Mouse (Mus musculus) ovary, postnatal 10 days (tissue): ENCODE data around the gene Kpna7.
"Not testable (repeated sequence)": the region's sequence is repeated elsewhere in the genome, so short reads cannot be mapped to it uniquely, and the experiment has no call there.

Experiments
- DNase-seq: peaks from one replicate; pipeline ENCODE4 v3.0.0; 2022; ENCODE audit warnings: low spot score

Gene Kpna7

DNA sequence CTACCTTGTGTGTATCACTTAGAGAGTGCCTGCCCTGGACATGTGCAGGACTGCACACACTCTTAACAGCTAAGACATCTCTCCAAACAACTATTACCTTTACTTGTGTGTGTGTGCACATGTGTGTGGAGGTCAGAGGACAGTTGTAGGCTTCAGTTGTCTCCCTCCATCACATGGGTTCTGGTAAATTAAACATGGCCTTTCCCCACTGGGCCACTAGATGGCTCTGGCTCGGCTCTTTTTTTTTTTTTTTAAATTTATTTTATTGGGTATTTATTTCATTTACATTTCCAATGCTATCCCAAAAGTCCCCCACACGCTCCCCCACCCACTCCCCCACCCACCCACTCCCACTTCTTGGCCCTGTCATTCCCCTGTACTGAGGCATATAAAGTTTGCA, 67.1 kb downstream of the Kpna7 start:
- not testable (repeated sequence) for DNase-seq

DNA sequence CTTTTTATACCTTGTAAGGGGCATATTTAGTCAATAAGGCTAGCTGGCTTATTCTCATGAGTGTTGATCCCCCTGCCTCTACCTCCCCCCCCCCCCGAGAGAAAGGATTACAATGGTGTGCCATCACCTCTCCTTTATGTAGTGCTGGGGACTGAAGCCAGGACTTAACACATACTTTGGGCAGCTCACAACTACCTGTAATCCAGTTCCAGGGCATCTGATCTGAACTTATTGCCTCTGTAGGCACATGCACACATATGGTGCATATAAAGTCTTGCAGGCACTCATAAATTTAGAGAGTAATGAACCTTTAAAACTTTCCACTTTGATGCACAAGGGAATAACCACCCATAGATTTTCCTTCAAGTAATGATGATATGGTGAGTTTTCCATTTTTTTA, 69.6 kb downstream of the Kpna7 start:
- DNase-seq: no peak

GRCm38 (mm10) chr5:145008878-145009659, 74.8 kb downstream of the Kpna7 start:
- no peak for DNase-seq

GRCm38 (mm10) chr5:145005596-145005995, 78.2 kb downstream of the Kpna7 start:
- DNase-seq: no peak

DNA sequence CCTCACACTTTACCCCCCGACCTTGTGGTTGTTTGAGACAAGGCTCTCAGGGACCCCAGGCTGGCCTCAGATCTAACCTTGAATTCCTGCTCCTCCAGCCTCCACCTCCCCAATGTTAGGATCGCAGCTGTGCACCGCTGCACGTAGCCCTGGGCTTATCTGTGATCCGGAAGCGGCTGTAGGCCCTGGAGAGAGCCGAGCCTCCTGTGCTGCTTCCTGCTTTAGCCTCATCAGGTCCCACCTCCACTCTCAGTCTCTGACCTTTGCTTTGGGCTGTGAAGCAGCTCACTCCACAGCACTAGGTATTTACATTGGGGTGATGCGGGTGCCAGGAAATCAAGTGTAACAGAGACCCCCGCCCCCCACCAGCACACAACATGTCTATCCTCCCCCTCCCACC, 79.3 kb downstream of the Kpna7 start:
- no peak for DNase-seq

DNA sequence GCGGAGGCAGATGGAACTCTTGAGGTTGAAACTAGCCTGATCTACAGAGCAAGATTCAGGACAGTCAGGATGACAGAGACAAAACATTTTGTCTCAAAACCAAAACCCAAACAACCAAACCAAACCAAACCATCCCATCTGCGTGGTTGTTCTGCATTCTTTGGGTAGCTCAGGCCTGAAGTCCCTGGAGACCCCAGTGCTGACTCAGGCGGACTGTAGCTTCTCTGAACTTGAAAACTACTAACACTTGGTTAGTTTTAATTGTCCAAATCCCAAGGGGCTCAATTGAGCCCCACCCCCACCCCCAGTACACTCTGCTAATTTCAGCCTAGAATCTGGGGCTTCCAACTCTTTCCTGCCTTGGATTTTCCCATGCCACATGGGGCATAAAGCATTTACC, 80.5 kb downstream of the Kpna7 start:
- no peak for DNase-seq

DNA sequence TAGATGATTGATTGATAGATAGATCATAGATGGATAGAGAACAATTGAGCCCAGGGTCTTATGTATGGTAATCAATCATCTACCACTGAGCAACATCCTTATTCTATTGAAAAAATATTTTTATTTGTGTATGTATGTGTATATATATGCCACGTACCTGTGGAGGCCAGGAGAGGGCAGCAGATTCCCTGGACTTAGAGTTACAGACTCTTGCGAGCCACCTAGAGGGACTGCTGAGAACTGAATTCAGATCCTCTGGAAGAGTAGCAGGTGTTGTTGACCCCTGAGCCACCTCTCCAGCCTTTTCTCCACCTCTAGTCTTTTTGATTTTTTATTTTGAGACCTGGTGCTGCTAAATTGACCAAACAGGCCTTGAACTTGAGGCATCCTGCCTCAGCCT, 85.3 kb downstream of the Kpna7 start:
- DNase-seq: no peak

- DNase-seq: no peak
Observed at GRCm38 (mm10) chr5:144990481-144990880, 93.3 kb downstream of the Kpna7 start.

DNA sequence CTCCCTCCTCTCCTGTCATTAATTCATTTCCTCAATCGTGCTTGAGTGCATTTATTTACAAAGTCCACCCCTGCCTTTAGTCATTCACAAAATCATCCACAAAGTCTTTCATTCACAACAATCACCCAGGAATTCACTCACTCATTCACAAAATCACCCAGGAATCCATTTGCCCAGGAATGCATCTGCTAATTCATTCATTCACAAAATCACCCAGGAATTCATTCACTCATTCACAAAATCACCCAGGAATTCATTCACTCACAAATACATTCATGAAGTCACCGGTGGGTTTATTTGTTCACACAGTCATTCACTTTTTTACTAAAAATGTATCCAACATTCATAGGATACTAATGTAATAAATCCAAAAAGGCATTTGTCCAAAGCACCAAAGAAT, 93.8 kb downstream of the Kpna7 start:
- DNase-seq: no peak

DNA sequence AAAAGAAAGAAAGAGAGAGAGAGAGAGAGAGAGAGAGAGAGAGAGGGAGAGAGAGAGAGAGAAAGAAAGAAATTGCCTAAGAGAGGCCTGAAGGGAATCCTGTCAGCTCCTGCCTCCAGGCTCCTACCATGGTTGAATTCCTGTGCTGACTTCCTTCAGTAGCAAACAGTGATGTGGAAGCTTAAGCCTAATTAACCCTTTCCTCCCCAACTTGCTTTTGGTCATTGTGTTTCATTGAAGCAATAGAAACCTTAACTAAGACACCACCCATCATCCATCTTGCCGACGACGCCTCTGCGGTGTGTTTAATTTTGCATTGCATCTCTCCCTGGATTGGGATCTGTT, 94.8 kb downstream of the Kpna7 start:
- DNase-seq: no peak

DNA sequence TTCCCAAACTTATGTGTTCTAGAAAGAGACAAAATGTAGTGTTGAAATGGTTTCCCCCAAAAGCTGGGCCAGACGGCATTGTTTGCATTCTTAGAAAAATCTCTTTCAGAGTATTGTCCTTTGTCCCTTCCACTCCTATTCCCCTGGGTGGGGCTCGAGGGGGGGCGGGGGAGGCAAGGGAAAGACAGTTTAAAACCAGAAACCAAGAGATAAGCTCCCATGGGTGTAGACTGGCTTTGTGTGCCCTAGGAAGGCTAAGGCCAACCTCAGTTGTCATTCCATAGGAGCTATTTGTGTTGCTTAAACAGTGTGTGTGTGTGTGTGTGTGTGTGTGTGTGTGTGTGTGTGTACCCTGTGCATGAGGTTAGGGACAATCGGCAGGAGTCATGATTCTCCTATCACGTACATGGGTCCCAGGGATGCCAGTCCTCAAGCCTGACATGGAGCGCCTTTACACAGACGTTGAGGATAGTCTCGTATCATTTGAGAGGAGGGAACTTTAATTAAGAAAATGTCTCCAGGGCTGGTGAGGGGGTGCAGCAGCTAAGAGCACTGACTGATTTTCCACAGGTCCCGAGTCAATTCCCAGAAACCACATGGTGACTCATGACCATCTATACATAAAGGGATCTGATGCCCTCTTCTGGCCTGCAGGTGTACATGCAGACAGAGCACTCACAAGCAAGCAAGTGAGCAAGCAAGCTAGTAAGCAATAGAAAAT, 95.3 kb downstream of the Kpna7 start:
- DNase-seq: no peak

DNA sequence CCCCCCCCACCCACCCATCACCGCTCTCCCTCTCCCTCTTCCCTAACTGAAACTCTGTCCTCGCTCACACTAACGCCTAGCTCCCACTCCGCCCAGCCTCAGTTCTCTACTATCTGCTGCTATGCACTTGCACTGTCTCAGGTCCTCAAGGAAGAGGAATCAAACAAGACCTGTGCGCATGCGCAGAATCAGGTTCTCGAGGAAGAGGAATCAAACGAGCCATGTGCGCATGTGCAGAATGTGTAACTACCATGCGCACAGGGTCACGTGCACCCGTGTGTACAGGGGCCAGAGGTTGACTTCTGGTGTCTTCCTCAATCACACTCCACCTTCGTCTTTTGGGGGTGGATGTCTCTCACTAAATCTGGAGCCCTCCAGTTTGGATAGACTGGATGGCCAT, 96.3 kb downstream of the Kpna7 start:
- DNase-seq: no peak

GRCm38 (mm10) chr5:144984839-144985238, 99.0 kb downstream of the Kpna7 start:
- no peak for DNase-seq

DNA sequence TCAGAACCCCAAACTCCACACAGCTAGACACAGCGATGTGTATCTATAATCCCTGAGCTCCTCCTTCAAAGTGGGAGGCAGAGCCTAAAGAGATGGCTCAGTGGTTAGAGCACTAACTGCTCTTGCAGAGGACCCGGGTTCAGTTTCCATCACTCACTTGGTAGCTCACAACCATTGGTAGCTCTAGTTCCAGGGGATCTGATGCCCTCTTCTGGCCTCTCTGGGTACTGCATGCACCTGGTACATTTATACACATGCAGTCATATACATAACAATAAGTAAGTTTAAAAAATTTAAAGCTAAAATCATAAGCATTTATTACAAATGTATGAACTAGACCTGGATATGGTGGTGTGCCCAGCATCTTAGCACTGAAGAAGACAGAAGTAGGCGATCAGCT, 100.6 kb downstream of the Kpna7 start:
- no peak for DNase-seq

- no peak for DNase-seq
Observed at GRCm38 (mm10) chr5:144979110-144979509, 104.7 kb downstream of the Kpna7 start.

DNA sequence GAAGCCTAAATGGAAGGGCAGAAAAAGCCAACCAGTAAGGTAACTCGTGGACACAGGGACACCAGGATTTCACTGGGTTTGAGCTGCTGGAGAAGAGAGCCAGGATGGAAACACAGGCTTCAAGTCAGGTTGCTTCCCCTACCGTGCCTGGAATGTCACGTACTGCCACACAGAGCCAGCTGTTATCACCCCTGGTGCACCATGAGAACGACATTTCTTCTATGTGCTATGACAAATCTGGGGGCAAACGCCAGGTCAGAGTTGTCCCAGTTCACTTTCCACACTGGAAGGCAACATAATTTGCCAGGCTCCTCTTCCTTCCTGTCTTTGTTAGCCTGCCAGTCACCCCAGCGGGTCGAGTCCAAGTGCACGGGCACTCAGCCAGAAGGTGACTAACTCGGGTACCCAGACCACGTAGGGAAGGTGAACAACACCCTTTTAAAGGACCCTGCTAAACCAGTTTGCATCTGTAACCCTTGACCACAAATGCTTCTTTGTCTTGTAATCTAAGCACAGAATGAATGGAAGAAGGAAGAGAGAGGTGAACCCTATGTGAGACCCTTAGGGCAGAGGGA, 105.2 kb downstream of the Kpna7 start:
- DNase-seq: no peak

- no peak for DNase-seq
Observed at GRCm38 (mm10) chr5:144971266-144971665, 112.6 kb downstream of the Kpna7 start.

DNA sequence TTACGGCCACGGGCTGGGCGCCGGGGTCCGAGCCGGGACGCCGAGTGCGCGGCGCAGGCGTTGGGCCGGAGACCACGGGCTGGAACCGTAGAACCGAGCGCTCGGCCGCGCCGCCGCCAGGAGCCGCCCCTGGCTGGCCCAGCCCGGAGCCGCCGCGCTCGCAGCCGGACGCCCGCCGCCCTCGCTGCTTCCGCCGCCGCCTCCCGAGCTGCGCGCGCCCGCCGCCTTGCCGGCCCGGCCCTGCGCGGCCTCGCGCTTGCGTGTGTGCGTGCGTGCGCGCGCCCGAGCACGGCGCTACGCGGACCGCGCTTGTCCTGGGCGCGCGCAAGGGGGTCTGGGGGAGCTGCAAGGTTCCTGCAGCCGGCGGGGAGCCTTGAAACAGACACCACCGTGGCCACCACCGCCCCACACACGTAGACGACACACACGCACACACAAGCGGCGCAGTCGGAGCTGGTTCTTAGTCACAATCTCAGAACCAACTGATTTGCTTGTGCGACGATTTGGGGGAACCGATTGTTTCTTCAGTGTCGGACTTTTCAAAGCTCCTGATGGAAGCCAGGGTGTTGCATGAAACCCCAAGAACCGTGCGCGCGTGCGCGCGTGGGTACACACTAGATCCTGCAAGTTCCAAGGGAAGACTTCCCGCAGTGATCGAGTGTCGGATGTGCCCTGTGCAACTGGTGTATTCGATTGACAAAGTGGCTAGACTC, 118.0 kb downstream of the Kpna7 start, which contains the start of gene Smurf1:
TSS of gene Smurf1 (minus strand) at position 209 of the 713 bp plus-strand sequence.
- peak; percentile 68 for DNase-seq

GRCm38 (mm10) chr5:144964872-144965638, 118.8 kb downstream of the Kpna7 start:
- peak; percentile 51 for DNase-seq

DNA sequence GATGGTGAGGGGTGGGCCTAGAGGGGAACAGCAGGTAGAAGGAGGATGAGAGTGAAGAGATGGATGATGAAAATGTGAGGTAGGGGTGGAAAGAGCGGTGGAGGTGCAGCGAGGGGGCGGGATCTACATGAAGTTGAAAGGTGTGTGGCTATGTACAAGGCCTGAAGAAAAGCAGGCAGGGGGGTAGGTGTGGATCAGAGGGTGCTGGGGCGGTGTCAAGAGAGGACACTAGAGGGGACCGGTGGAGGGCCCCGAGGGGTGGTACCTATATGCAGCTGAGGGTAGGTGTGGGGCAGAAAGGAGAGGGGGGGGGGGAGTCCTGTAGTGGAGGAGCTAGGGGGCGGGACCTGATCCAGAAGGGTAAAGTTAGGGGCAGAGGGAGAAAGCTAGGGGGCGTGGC, 119.4 kb downstream of the Kpna7 start:
- no peak for DNase-seq

DNA sequence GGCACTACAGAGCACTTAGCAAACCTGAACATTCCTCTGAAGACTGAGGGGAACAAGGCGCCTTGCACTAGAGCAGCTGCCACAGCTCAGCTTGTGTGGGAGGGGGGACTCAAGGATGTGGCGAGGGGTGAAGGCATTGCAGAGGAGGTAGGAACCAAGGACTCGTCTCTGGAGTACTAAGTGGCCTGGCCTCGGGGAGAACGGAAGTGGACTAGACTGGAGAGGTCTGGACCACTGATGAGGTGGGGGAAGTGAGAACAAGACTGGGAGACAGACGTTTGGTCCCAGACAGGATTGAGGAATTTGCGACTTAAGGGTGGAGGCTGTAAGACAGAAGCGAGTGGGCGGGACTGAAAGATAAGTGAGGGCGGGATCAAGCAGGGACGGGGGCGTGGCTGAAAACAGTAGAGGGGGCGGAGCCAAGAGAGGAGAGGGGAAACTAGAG, 120.0 kb downstream of the Kpna7 start:
- no peak for DNase-seq

DNA sequence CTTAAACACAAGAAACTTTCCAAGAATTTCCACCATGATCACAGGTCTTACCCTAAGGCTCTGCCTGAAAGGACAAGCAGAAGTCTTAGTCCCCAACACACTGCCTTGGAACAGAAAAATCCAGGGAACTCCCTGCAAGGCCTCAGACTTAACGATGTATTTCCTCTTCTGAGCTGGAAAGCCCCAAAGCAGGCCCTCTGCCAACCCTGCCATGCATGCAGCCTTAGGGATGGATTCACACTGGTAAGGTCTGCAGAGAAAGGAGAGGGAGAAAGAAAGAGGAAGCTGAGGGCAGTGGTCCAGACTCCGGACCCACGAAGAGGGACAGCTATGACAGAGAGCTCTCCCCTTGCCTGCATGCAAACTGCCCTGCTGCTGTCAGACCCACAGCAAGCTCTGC, 120.4 kb downstream of the Kpna7 start:
- no peak for DNase-seq
